Mouse (Mus musculus): ENCODE data around the gene Fmo2. TPM values are rescaled to one million over a fixed set of nuclear protein-coding genes. Genes with fewer than 3 reads are reported as not detected.

The Fmo2 gene
- polyA plus RNA-seq, 1 experiment: 2.1 TPM

DNA sequence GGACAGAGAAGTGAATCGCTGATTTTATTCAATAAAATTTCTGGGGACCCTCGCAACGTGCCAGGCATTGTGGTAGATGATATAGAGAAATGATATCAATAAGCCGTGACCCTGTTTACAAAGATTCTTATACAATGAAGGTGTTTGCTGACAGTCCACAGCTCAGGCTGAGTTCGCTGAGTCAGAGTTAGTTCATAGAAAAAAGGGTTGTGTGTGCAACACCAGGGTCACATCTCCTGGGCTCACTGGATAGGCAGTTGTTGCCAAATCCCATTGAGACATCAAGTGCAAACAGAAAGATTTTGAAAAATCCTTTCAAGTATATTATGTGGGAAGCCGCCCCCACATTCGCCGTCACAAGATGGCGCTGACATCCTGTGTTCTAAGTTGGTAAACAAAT is 58.3 kb downstream of the Fmo2 start:
- no peak for DNase-seq
- no peak for TF ChIP-seq POLR2A (IDR thresholded peaks at IDR 0.05; ENCODE audit: control insufficient read depth, extremely low read depth, insufficient read depth, low read length, poor library complexity)
- no peak for TF ChIP-seq CTCF (IDR thresholded peaks at IDR 0.05; ENCODE audit: borderline replicate concordance, control insufficient read depth, extremely low read depth, insufficient read depth, low read length, poor library complexity)
- Histone ChIP-seq H3K27me3 (ENCODE audit: control insufficient read depth, insufficient read depth, low read length) (no peaks in the 10 kb centered on the region), H3K4me1 (replicated peaks; ENCODE audit: control insufficient read depth, insufficient read depth, low read length) (no peaks in the 10 kb centered on the region), H3K36me3 (ENCODE audit: control insufficient read depth, insufficient read depth, low read length) (no peaks in the 10 kb centered on the region), H3K4me3 (ENCODE audit: control insufficient read depth, insufficient read depth, low read length) (no peak overlapping the region), H3K27ac (ENCODE audit: control insufficient read depth, insufficient read depth, low read length) (no peak overlapping the region)
- 96% methylated on average over 9 of the region's 9 CpGs for WGBS

DNA sequence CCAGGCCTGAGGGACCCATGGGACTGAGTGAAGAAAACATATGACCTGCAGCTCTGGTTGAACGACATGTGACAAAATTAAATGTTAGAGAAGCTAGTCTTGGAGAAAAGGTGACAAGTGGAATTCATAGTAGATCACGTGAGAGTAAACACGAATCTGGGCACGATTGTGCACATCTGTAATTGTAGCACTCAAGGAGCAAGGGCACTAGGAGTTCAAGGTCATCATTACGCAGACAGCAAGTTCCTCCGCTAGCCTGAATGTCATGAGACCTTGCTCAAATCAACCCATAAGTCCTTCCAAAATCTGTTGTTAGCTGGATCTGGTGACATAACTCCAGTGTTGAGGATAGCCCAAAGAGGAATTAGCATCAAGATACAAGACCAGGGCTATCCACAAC is 59.5 kb downstream of the Fmo2 start:
- Histone ChIP-seq H3K4me1 (replicated peaks; ENCODE audit: control insufficient read depth, insufficient read depth, low read length) (no peaks in the 10 kb centered on the region), H3K27me3 (ENCODE audit: control insufficient read depth, insufficient read depth, low read length) (no peaks in the 10 kb centered on the region), H3K27ac (ENCODE audit: control insufficient read depth, insufficient read depth, low read length) (no peak overlapping the region), H3K4me3 (ENCODE audit: control insufficient read depth, insufficient read depth, low read length) (no peak overlapping the region), H3K36me3 (ENCODE audit: control insufficient read depth, insufficient read depth, low read length) (no peaks in the 10 kb centered on the region)
- 94% methylated on average over 6 of the region's 6 CpGs for WGBS
- no peak for DNase-seq
- TF ChIP-seq CTCF (IDR thresholded peaks at IDR 0.05; ENCODE audit: borderline replicate concordance, control insufficient read depth, extremely low read depth, insufficient read depth, low read length, poor library complexity): no peak
- no peak for TF ChIP-seq POLR2A (IDR thresholded peaks at IDR 0.05; ENCODE audit: control insufficient read depth, extremely low read depth, insufficient read depth, low read length, poor library complexity)

DNA sequence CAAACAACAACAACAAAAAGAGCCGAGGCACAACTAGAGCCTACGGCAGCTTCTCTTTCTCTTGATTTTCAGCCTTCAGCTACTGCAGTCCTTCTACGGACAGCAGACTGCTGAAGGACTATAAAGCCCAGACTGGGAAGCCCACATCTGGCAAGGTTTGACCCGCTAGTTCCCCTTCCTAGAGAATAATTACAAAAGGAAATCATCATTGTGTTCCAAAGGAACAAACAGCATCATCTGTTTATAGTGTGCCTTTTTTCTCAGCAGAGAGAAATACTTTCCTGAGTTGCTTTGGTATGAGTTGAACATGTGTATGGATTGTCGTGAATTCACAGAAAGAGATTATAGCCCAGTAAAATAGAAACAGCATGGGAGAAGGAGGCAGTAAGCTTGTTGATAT is 64.2 kb downstream of the Fmo2 start:
- H3K4me3 ChIP-seq (ENCODE audit: control insufficient read depth, insufficient read depth, low read length): no peak overlapping the region
- no peaks in the 10 kb centered on the region for H3K27me3 ChIP-seq (ENCODE audit: control insufficient read depth, insufficient read depth, low read length)
- WGBS: 83% methylated on average over 5 of the region's 5 CpGs
- no peak overlapping the region for H3K27ac ChIP-seq (ENCODE audit: control insufficient read depth, insufficient read depth, low read length)
- H3K36me3 ChIP-seq (ENCODE audit: control insufficient read depth, insufficient read depth, low read length): no peaks in the 10 kb centered on the region
- TF ChIP-seq POLR2A (IDR thresholded peaks at IDR 0.05; ENCODE audit: control insufficient read depth, extremely low read depth, insufficient read depth, low read length, poor library complexity) (no peak), CTCF (IDR thresholded peaks at IDR 0.05; ENCODE audit: borderline replicate concordance, control insufficient read depth, extremely low read depth, insufficient read depth, low read length, poor library complexity) (no peak)
- H3K4me1 ChIP-seq (replicated peaks; ENCODE audit: control insufficient read depth, insufficient read depth, low read length): no peaks in the 10 kb centered on the region
- no peak for DNase-seq

DNA sequence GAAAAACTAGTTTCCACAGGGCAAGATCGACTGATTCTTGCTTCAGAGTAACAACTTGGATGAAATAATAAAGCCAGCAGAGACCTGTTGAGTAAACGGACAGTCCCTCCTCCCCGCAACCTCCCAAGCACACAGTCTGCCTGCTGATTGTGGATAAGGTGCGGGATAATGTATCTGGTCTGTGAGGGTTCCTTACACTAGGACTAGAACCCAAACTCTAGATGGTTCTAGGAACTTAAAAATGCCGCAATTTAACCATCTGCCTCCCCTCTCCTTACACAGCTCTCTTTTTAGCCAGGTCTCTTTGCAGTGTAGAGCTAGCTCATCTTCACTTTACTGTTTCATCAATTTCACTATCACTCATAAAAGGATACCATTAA is 66.0 kb downstream of the Fmo2 start:
- no peak for TF ChIP-seq CTCF (IDR thresholded peaks at IDR 0.05; ENCODE audit: borderline replicate concordance, control insufficient read depth, extremely low read depth, insufficient read depth, low read length, poor library complexity)
- no peak for TF ChIP-seq POLR2A (IDR thresholded peaks at IDR 0.05; ENCODE audit: control insufficient read depth, extremely low read depth, insufficient read depth, low read length, poor library complexity)
- no peak for DNase-seq
- Histone ChIP-seq H3K4me3 (ENCODE audit: control insufficient read depth, insufficient read depth, low read length) (no peak overlapping the region), H3K36me3 (ENCODE audit: control insufficient read depth, insufficient read depth, low read length) (no peaks in the 10 kb centered on the region), H3K27ac (ENCODE audit: control insufficient read depth, insufficient read depth, low read length) (no peak overlapping the region), H3K4me1 (replicated peaks; ENCODE audit: control insufficient read depth, insufficient read depth, low read length) (no peaks in the 10 kb centered on the region), H3K27me3 (ENCODE audit: control insufficient read depth, insufficient read depth, low read length) (no peaks in the 10 kb centered on the region)
- 86% methylated on average over 5 of the region's 5 CpGs for WGBS

DNA sequence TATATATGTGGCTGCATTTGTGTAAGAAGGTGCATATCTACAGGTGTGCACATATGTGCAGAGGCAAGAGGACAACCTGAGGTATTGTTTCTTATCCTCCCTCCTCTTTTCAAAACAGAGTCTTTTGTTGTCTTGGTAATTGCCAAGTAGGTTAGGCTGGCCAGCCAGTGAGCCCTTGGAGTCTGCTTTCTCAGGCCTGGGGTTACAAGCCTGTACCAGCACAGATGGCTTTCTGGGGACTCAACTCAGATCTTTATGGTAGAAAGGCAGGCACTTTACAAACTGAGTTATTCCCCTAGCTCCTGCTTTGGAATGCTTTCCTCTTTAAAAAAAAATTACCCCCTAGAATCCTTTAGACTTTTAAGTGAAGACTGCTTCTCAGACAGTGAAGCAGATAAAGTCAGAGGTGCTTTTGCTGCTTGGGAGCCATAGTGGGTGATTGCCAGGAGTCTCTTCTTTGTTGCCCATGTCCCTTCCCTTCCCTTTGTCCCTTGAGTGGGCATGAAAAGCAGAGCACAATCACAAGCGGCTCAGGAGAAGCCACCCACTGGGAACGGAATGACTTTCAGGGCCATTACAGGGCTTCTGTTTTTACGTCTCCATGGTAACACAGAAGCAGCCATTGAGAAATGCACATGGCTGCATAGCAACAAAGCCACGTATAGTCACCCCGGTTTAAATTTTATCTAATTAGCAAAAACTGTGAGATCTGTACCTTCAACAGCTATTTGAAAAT is 66.5 kb downstream of the Fmo2 start:
- Histone ChIP-seq H3K36me3 (ENCODE audit: control insufficient read depth, insufficient read depth, low read length) (no peaks in the 10 kb centered on the region), H3K4me3 (ENCODE audit: control insufficient read depth, insufficient read depth, low read length) (no peak overlapping the region), H3K27ac (ENCODE audit: control insufficient read depth, insufficient read depth, low read length) (no peak overlapping the region), H3K27me3 (ENCODE audit: control insufficient read depth, insufficient read depth, low read length) (no peaks in the 10 kb centered on the region), H3K4me1 (replicated peaks; ENCODE audit: control insufficient read depth, insufficient read depth, low read length) (no peaks in the 10 kb centered on the region)
- DNase-seq: no peak
- no peak for TF ChIP-seq CTCF (IDR thresholded peaks at IDR 0.05; ENCODE audit: borderline replicate concordance, control insufficient read depth, extremely low read depth, insufficient read depth, low read length, poor library complexity)
- no peak for TF ChIP-seq POLR2A (IDR thresholded peaks at IDR 0.05; ENCODE audit: control insufficient read depth, extremely low read depth, insufficient read depth, low read length, poor library complexity)
- WGBS: 61% methylated on average over 5 of the region's 5 CpGs

Other genes with a start within 250 kb of the Fmo2 start
- gene Myocos, start 240.5 kb downstream of the Fmo2 start, polyA plus RNA-seq (2012; rRNA removed): 0.19 TPM in 1 of 2 replicates, not detected in the other
- gene Prrc2c, start 158.2 kb downstream of the Fmo2 start, polyA plus RNA-seq (2012; rRNA removed): 112 and 147 TPM in 2 replicates
- 0.08 TPM in 1 of 2 replicates, not detected in the other for gene Fmo4, start 84.8 kb downstream of the Fmo2 start, polyA plus RNA-seq (2012; rRNA removed)
- gene Fmo1, start 32.1 kb downstream of the Fmo2 start, polyA plus RNA-seq (2012; rRNA removed): 14.1 and 16.3 TPM in 2 replicates
- 0.05 TPM in 1 of 2 replicates, not detected in the other for gene Fmo6, start 38.8 kb upstream of the Fmo2 start, polyA plus RNA-seq (2012; rRNA removed)
- gene Fmo3, start 85.8 kb upstream of the Fmo2 start, polyA plus RNA-seq (2012; rRNA removed): 0.34 and 0.41 TPM in 2 replicates
- gene Mroh9, start 186.9 kb upstream of the Fmo2 start, polyA plus RNA-seq (2012; rRNA removed): not detected in 2 replicates